ENCODE assay signal across 9 mouse cellular contexts in the genomic region with DNA sequence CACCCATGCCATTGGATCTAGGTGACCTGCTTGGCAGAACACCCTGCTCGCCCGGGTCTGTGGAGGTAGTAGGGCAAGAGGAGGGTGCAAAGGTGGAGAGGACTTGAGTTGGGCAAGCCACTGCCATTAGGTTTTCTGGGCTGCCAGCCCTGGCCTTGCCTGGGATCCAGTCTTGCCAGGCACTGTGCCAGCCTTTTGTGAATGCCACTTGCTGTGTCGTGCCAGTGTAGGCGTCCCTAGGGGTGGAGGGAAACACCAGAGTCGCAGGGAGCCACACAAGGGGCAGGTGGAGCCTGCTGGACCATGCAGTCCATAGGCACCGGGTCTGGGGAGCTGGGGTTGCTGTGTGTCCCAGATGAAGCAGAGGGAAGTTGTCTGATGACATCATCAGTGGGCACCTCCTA. TPM values are rescaled to one million over a fixed set of nuclear protein-coding genes. Genes with fewer than 3 reads are reported as not detected.
A peak's percentile ranks its signal among the peaks of the same experiment; 100 is the strongest.
DNase-seq lines count a peak whose midpoint lies in the region.
"Had no signal": no experiment of that assay in that cellular context is flagged by ENCODE, and none has a peak within 500 bp of the region (broad histone marks: within the 10 kb centered on the region; RNA-seq: fewer than 3 reads in every experiment).

No protein-coding gene starts in this region.

- peak; percentile 69 for DNase-seq in layer of hippocampus, adult 11-12 months (ENCODE audit: low spot score)
- no peak for DNase-seq in layer of hippocampus, adult 9-10 months (ENCODE audit: low spot score)
- peak; percentile 84 to 90 for DNase-seq in adrenal gland, postnatal 36 days
- peak; percentile 88 for DNase-seq in gastrocnemius, adult 18-20 months (ENCODE audit: low spot score)
- DNase-seq in kidney, postnatal 4 days, result peak; percentile 27 to 28
- DNase-seq in right cerebral cortex, postnatal 14 days, result peak; percentile 67
- no peak for DNase-seq in urinary bladder, adult 2 months (ENCODE audit: low spot score)
- no peak for DNase-seq in embryo, embryonic 10 days (ENCODE audit: low spot score)

RNA-seq across cellular contexts. Expression of a gene that starts 21.5 kb away (rescaled TPM):
- total RNA-seq in adrenal gland, postnatal 36 days (2021), result under 1 TPM; 0.23 to 0.26 TPM
- total RNA-seq in gastrocnemius, adult 18-20 months (2021), result under 1 TPM in 1 of 2 experiments, not detected in 1; 0.11 TPM
- 2.7 and 2.9 TPM in 2 replicates for polyA plus RNA-seq in urinary bladder, adult 2 months (2012; rRNA removed)
- polyA plus RNA-seq: liver, embryonic 15.5 days had no signal

RNA-seq across cellular contexts. Expression of a gene that starts 34.6 kb away (rescaled TPM):
- total RNA-seq in adrenal gland, postnatal 36 days (2021), result 10 to 100 TPM in 1 of 2 experiments, 1 to 10 TPM in 1; 7.9 to 13.1 TPM
- total RNA-seq in gastrocnemius, adult 18-20 months (2021), result 1 to 10 TPM; 3.6 to 8.1 TPM
- polyA plus RNA-seq in urinary bladder, adult 2 months (2012; rRNA removed), result 13.2 and 16.5 TPM in 2 replicates

RNA-seq across cellular contexts. Expression of a gene that starts 34.9 kb away (rescaled TPM):
- 100 to 1,000 TPM; 101 to 106 TPM for total RNA-seq in adrenal gland, postnatal 36 days (2021)
- total RNA-seq in gastrocnemius, adult 18-20 months (2021), result 10 to 100 TPM; 29.0 to 42.2 TPM
- 91.2 and 120 TPM in 2 replicates for polyA plus RNA-seq in urinary bladder, adult 2 months (2012; rRNA removed)

RNA-seq across cellular contexts. Expression of a gene that starts 50.9 kb away (rescaled TPM):
- 100 to 1,000 TPM; 128 to 176 TPM for total RNA-seq in adrenal gland, postnatal 36 days (2021)
- 100 to 1,000 TPM; 107 TPM for total RNA-seq in gastrocnemius, adult 18-20 months (2021)
- 93.7 and 117 TPM in 2 replicates for polyA plus RNA-seq in urinary bladder, adult 2 months (2012; rRNA removed)

RNA-seq across cellular contexts. Expression of a gene that starts 55.6 kb away (rescaled TPM):
- total RNA-seq in adrenal gland, postnatal 36 days (2021), result 10 to 100 TPM; 72.5 to 80.8 TPM
- 10 to 100 TPM; 54.0 to 63.3 TPM for total RNA-seq in gastrocnemius, adult 18-20 months (2021)
- polyA plus RNA-seq in urinary bladder, adult 2 months (2012; rRNA removed), result 60.6 and 61.9 TPM in 2 replicates

Comparison
In these comparisons a context has a peak if more than half of its experiments do, and no peak if none do; other contexts are left out.
1. DNase-seq: peak in layer of hippocampus, adult 11-12 months (single experiment), adrenal gland, postnatal 36 days (2 of 2), gastrocnemius, adult 18-20 months (single experiment), kidney, postnatal 4 days (2 of 2) and right cerebral cortex, postnatal 14 days (single experiment); none in layer of hippocampus, adult 9-10 months (single experiment), urinary bladder, adult 2 months (single experiment) and embryo, embryonic 10 days (single experiment).